Mouse (Mus musculus) neural tube, embryonic 13.5 days (tissue): ENCODE measurements around the gene Zfp385c. TPM values are rescaled to one million over a fixed set of nuclear protein-coding genes. Genes with fewer than 3 reads are reported as not detected.

ENCODE experiments used
- ATAC-seq: fragments of 200-750 bp; cut with Nextera tagmentation; 2 replicates; pipeline ENCODE4 v1.8.0; 2017; ENCODE audit warnings: low read depth, mild to moderate bottlenecking, moderate TSS enrichment, moderate library complexity
- H3K27ac ChIP-seq: fragments of 300-500 bp; sonication (generic); replicated peaks from 2 replicates; pipeline ENCODE4 v1.5.1; 2015; ENCODE audit warnings: moderate library complexity, mild to moderate bottlenecking, inconsistent platforms
- H3K27me3 ChIP-seq: fragments of 300-500 bp; sonication (generic); 2 replicates; pipeline ENCODE4 v1.6.1; 2015; ENCODE audit warnings: mild to moderate bottlenecking, inconsistent platforms
- H3K36me3 ChIP-seq: fragments of 300-500 bp; sonication (generic); 2 replicates; pipeline ENCODE4 v1.6.1; 2015; ENCODE audit warnings: mild to moderate bottlenecking, inconsistent platforms
- H3K4me1 ChIP-seq: fragments of 300-500 bp; sonication (generic); replicated peaks from 2 replicates; pipeline ENCODE4 v1.6.1; 2015; ENCODE audit warnings: inconsistent platforms
- H3K4me2 ChIP-seq: fragments of 300-500 bp; sonication (generic); 2 replicates; pipeline ENCODE4 v1.6.1; 2015; ENCODE audit warnings: inconsistent platforms, mild to moderate bottlenecking, moderate library complexity
- H3K4me3 ChIP-seq: fragments of 300-500 bp; sonication (generic); 2 replicates; pipeline ENCODE4 v1.5.1; 2015; ENCODE audit warnings: mild to moderate bottlenecking, inconsistent platforms
- H3K9ac ChIP-seq: fragments of 300-500 bp; sonication (generic); 2 replicates; pipeline ENCODE4 v1.6.1; 2015; ENCODE audit warnings: moderate library complexity, mild to moderate bottlenecking, inconsistent platforms
- H3K9me3 ChIP-seq: fragments of 300-500 bp; sonication (generic); 2 replicates; pipeline ENCODE4 v1.6.1; 2016; ENCODE audit warnings: inconsistent platforms
- WGBS: fragments of 180-500 bp; shearing (Covaris S2); methylation state at CpG from one replicate; pipeline ENCODE4 v1.1.7; 2015; 5-methylcytosine and 5-hydroxymethylcytosine counted together
- polyA plus RNA-seq: library from polyadenylated mRNA; unstranded; fragments of >200 nt; fragmentation: Nextera tagmentation; extraction: Ambion mirVana; gene quantifications from 2 replicates; pipeline ENCODE4 v1.2.1, GENCODE M21; 2015

Gene Zfp385c
- 0.10 and 0.21 TPM in 2 replicates for polyA plus RNA-seq

DNA sequence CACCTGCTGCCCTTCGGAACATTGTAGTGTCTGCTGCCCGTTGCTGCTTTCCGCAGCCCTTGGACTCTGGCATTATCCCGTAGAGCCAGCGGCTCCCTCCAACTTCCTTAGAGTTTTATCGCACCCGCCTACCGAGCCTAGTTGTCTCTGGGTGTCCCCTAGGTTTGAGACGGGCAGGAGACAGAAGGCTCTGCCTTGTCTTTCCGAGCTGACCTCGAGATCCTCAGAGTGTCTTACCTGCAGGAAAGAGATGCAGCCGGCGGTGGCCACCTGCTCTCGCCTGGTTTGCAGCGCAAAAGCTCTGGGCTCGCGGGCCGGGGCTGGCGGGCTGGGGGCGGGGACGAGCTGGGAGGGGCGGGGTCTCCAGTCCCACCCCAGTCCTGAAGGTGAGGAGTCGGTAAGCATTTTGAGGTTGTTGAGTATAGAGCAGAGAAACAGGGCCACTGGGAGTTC is at the start of gene Zfp385c:
Zfp385c (minus strand) TSS at position 292 of the 453 bp plus-strand sequence.
- H3K9ac ChIP-seq = peak within 1 kb of the TSS; percentile 54; the same call in 1 of the 2 replicates
- no peaks in the 10 kb centered on the region for H3K36me3 ChIP-seq
- WGBS = 2% methylated on average over 23 of the region's 23 CpGs
- no peak within 1 kb of the TSS for H3K27ac ChIP-seq
- H3K4me1 ChIP-seq = peaks cover 17% of the 10 kb centered on the region
- peak within 1 kb of the TSS; percentile 22 for H3K4me3 ChIP-seq
- H3K9me3 ChIP-seq = no peaks in the 10 kb centered on the region
- peaks cover 38% of the 10 kb centered on the region for H3K27me3 ChIP-seq
- ATAC-seq = no peak
- H3K4me2 ChIP-seq = peak within 1 kb of the TSS; percentile 48

DNA sequence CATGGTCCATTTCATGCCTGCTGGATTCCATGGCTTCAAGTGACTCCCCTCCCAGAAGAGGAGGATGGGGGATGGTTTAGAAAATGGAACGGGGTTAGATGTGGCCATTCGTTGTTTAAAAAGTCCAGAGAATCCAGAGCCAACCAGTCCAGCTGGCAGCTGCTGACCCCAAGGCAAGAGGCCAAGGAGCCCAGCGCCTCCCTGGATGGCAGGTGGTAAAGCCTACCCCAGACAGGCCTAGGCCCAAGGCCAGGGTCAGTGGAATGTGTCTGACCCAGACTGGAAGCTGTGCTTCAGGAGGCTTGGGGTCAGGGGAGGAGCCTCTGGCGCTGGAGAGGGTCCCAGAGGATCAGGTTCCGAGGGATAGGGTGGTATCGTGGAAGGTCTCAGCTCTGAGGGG is 49.1 kb upstream of the Zfp385c start:
- H3K9me3 ChIP-seq = no peaks in the 10 kb centered on the region
- no peak for ATAC-seq
- H3K27ac ChIP-seq = no peak overlapping the region
- no peak overlapping the region for H3K4me3 ChIP-seq
- H3K4me1 ChIP-seq = peaks cover 17% of the 10 kb centered on the region
- 77% methylated on average over 6 of the region's 6 CpGs for WGBS
- H3K27me3 ChIP-seq = peaks cover 5% of the 10 kb centered on the region; the same call in 1 of the 2 replicates
- H3K36me3 ChIP-seq = peaks cover 11% of the 10 kb centered on the region; the same call in 1 of the 2 replicates
- H3K9ac ChIP-seq = no peak overlapping the region
- H3K4me2 ChIP-seq = no peak overlapping the region

DNA sequence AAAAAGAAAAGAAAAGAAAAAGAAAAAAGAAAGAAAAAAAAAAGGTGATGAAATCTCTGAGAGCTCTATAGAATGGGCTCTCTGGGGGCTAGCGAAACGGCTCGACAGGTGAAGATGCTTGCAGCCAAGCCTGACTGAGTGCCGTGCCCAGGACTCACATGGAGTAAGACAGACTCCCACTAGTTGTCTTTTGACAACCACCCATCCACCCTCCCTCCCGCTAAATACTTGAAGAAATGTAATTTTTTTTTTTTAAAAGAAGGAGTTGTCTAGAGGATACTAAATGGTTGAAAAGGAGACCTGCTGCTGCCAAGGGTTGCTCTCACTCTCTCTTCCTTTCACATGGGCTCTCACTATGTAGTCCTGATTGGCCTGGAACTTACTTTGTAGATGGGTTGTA is 46.5 kb upstream of the Zfp385c start:
- H3K4me1 ChIP-seq = peaks cover 25% of the 10 kb centered on the region
- H3K36me3 ChIP-seq = peaks cover 14% of the 10 kb centered on the region; the same call in 1 of the 2 replicates
- H3K27ac ChIP-seq = peak overlapping the region; percentile 83
- peak overlapping the region; percentile 99 for H3K4me3 ChIP-seq
- 14% methylated on average over 5 of the region's 5 CpGs for WGBS
- peaks cover 5% of the 10 kb centered on the region; the same call in 1 of the 2 replicates for H3K27me3 ChIP-seq
- H3K9me3 ChIP-seq = no peaks in the 10 kb centered on the region
- peak overlapping the region; percentile 64 for H3K4me2 ChIP-seq
- H3K9ac ChIP-seq = peak overlapping the region; percentile 76
- ATAC-seq = peak; percentile 20; the same call in 1 of the 2 replicates

DNA sequence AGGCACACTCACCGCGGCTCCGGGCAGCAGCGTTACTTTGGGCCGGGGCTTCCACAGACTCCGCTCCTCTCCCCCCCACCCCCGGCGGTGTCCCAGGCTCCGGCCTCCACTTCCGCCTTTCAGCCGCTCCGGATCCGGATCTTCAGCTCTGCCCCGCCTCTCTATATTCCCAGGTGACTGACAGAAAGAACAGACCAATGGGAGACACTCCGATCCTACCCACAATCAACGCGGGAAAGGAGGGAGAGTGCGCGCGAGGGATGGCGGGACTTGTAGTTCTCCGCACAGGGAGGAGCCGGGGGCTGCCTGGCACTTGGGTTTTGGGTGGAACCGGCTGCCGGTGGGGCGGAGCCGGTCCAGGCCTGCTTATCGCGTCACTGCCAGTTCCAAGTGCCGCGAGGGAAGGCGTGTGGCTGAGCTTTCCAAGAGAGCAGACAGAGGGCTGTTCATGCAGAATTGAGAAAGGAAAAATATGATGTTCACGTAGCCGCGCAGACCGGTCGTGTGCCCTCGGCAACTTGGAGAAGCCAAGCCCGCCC is 45.9 kb upstream of the Zfp385c start, which contains the start of gene Rab5c:
Rab5c (minus strand) TSS at position 150 of the 539 bp plus-strand sequence.
- Histone ChIP-seq H3K27ac (peak within 1 kb of the TSS; percentile 83), H3K27me3 (peaks cover 5% of the 10 kb centered on the region; the same call in 1 of the 2 replicates), H3K4me1 (peaks cover 25% of the 10 kb centered on the region), H3K36me3 (peaks cover 15% of the 10 kb centered on the region), H3K4me2 (peak within 1 kb of the TSS; percentile 92), H3K9ac (peak within 1 kb of the TSS; percentile 96), H3K4me3 (peak within 1 kb of the TSS; percentile 99), H3K9me3 (no peaks in the 10 kb centered on the region)
- under 1% methylated on average over 38 of the region's 39 CpGs for WGBS
- peak; percentile 100 for ATAC-seq

DNA sequence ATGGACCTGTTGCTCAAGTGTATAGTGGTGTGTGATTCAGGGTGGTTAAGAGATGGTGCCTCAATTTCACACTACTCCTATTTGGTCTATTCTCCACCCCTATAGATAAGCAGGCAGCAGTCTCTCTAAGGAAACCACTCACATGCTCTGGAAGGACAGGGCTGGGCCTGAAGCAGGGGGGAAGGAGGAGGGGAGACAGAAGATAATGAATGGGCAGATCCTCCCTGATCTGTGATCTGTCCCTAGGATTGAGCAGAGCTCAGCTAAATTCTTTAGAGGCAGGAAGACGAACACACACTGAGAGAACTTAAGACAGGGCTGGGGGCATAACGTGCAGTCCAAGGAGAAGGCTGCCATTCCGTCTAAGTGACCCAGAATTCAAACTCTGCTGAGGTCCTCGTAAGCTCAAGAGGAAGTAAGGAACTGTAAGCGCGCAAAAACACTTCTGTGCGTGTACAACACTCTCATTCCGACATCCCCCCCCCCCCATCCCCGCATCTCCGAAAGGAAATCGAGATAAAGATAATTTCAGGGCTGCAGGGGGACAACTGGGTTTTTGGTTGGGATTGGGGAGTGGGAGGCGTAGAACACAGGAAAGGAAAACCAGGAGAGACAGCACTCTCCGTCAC is 45.0 kb upstream of the Zfp385c start:
- peak overlapping the region; percentile 96 for H3K9ac ChIP-seq

DNA sequence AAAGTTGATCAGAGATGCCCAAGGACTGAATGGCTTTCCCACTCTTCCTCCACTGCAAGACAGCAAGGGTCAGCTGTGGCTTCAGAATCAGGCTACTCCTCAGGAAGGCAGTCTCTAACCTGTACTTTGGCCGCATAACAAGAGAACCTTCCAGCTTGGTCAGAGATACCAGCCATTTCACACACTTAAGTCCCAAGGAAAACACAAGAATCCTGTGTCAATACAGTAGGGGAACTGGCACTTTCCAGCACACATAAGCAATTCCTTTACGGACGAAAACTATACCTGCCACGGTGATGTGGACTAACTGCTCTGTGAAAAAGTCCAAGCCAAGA is 44.5 kb upstream of the Zfp385c start:
- peak overlapping the region; percentile 99 for H3K4me3 ChIP-seq
- H3K9me3 ChIP-seq = no peaks in the 10 kb centered on the region
- H3K27me3 ChIP-seq = peaks cover 5% of the 10 kb centered on the region; the same call in 1 of the 2 replicates
- H3K27ac ChIP-seq = no peak overlapping the region
- H3K9ac ChIP-seq = peak overlapping the region; percentile 96; the same call in 1 of the 2 replicates
- H3K4me2 ChIP-seq = peak overlapping the region; percentile 92
- peaks cover 28% of the 10 kb centered on the region for H3K36me3 ChIP-seq
- 83% methylated on average over 4 of the region's 4 CpGs for WGBS
- no peak for ATAC-seq
- peaks cover 25% of the 10 kb centered on the region for H3K4me1 ChIP-seq

More for the DNA sequence above, 45.0 kb upstream of the Zfp385c start:
- Histone ChIP-seq H3K4me3 (peak overlapping the region; percentile 99), H3K4me2 (peak overlapping the region; percentile 92), H3K27ac (peak overlapping the region; percentile 56; the same call in 1 of the 2 replicates), H3K27me3 (peaks cover 5% of the 10 kb centered on the region; the same call in 1 of the 2 replicates), H3K36me3 (peaks cover 25% of the 10 kb centered on the region), H3K9me3 (no peaks in the 10 kb centered on the region), H3K4me1 (peaks cover 25% of the 10 kb centered on the region)
- no peak for ATAC-seq
- WGBS = 3% methylated on average over 13 of the region's 13 CpGs

DNA sequence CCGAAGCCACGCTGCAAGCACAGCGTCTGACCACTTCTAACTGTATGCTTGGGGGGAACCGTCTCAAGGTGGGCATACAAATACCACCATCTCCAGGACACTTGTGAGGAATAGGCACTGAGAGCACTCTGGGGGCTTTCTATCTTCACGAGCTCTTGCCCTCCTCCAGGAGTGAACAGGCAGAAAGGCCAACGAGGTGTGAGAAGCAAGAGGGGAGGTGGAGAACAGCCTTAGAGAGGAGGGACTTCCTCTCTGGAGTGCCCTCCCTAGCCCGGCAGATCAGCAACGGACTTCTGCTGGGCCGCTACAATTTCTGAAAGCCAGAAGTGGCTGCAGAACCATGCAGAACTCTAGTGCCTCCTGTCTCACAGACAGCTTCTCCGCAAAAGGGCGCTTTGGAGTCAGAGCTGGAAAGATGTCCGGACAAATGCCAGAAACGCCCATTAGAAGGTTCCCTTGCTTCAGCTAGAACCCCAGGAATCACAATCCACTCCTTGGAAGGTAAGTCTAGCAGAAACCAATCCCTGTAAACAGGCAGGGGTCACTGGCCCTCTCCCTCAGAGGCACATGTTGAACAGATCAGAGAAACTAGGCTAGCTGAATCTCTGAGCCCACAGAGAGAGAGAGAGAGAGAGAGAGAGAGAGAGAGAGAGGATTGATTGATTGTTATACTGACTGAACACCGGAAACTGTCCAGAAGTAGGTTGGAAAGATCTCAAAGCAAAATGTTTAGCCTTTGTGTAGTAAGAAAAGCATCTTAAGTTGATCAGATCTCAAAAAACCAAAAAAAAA is 43.9 kb upstream of the Zfp385c start:
- Histone ChIP-seq H3K9me3 (no peaks in the 10 kb centered on the region), H3K27me3 (peaks cover under 1% of the 10 kb centered on the region; the same call in 1 of the 2 replicates), H3K9ac (peak overlapping the region; percentile 12; the same call in 1 of the 2 replicates), H3K4me1 (peaks cover 25% of the 10 kb centered on the region), H3K27ac (no peak overlapping the region), H3K36me3 (peaks cover 22% of the 10 kb centered on the region), H3K4me3 (peak overlapping the region; percentile 99; the same call in 1 of the 2 replicates), H3K4me2 (peak overlapping the region; percentile 92; the same call in 1 of the 2 replicates)
- ATAC-seq = no peak
- WGBS = 75% methylated on average over 14 of the region's 14 CpGs

DNA sequence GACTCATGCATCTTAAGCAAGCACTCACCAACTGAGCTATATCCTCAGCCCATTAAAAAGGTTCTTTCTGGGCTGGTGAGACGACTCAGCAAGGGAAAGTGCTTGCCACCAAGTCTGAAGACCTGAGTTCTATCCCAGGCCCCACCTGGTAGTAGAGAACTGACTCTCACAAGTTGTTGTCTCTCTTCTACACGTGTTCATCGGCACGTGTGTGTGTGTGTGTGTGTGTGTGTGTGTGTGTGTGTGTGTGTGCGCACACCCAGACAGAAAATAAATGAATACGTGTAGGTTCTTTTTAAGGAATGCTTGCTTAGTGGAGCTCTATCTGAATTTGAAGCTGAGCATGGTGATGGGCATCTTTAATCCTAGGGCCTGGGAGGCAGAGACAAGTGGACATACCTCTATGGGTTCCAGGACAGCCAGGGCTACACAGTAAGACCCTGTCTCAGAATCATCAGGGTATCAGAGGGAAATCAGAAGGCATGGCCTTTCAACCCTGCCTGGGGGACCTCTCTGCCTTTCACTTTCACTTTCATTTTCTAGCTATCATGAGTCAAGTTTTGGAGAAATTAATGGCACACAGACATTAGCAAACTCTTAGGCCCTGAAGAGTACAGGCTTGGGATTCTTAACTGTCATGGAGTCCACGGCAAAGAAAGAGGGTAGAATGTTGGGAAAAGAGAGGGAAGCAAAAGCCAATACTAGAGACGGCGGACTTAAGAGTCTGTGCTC is 43.0 kb upstream of the Zfp385c start:
- no peak overlapping the region for H3K27ac ChIP-seq
- H3K27me3 ChIP-seq = no peaks in the 10 kb centered on the region
- H3K4me3 ChIP-seq = peak overlapping the region; percentile 99; the same call in 1 of the 2 replicates
- no peak for ATAC-seq
- H3K9ac ChIP-seq = 0 out of 2 replicates have a peak overlapping the region, but pooled peaks have one; percentile 12
- no peak overlapping the region for H3K4me2 ChIP-seq
- peaks cover 25% of the 10 kb centered on the region for H3K4me1 ChIP-seq
- WGBS = 94% methylated on average over 9 of the region's 9 CpGs
- peaks cover 18% of the 10 kb centered on the region for H3K36me3 ChIP-seq
- no peaks in the 10 kb centered on the region for H3K9me3 ChIP-seq

DNA sequence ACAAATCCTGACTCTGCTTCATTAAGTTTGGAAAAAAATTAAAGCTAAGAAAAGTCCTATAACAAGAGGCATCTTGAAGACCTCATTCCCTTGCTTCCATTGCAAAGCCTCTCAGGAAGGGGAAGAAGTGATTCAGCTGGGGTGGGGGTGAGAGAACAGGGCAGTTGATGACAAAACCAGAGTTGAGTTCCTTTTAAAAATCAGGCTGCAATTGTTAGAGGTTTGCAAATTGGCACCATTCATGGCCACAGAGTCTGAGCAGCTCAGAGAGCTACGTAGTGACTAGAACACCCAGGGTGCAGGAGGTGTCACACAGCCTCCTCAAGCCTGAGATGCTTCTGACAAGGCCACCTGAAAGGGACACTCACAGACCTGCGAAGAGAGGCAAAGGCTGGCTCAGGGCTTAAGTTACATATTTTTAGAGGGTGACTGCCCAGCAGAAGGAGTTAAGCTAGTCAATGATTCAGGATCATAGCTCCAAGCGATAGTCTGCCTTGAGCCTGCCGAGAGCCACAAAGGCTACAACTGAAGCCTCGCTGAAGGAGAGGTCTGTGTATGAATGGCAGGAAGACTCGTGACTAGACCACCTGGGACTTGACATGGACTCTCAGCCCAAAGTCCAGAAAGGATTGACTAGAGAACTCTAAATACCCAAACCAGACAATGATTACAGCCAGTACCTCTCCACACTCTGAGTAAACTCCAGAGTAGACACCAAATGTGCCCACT is 38.4 kb upstream of the Zfp385c start:
- ATAC-seq = no peak
- H3K4me3 ChIP-seq = no peak overlapping the region
- peaks cover 1% of the 10 kb centered on the region for H3K4me1 ChIP-seq
- no peak overlapping the region for H3K4me2 ChIP-seq
- H3K36me3 ChIP-seq = peaks cover 35% of the 10 kb centered on the region
- 93% methylated on average over 6 of the region's 6 CpGs for WGBS
- no peaks in the 10 kb centered on the region for H3K9me3 ChIP-seq
- no peak overlapping the region for H3K27ac ChIP-seq
- no peaks in the 10 kb centered on the region for H3K27me3 ChIP-seq
- H3K9ac ChIP-seq = no peak overlapping the region

DNA sequence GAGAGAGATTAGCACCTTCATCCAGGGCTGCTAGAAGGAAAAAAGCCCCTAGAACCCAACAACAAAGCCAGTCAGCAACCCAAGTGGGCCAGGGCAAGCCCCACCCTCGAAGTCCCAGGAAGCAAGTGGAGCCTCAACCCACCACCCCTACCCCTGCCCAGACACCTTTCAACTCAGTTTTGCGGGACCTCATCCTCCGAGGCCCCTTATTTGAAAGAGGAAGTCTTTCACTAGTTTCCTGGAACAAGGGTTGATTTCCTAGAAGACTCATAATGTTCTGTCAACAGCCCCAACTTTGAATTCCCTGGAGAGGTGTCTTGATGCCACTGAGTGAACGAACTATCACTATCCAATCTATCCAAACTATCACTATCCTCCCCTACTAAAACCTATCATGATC is 37.7 kb upstream of the Zfp385c start:
- WGBS = 97% methylated on average over 4 of the region's 4 CpGs
- no peaks in the 10 kb centered on the region for H3K9me3 ChIP-seq
- peaks cover 5% of the 10 kb centered on the region; the same call in 1 of the 2 replicates for H3K4me1 ChIP-seq
- no peak for ATAC-seq
- H3K36me3 ChIP-seq = peaks cover 35% of the 10 kb centered on the region
- no peak overlapping the region for H3K4me2 ChIP-seq
- H3K9ac ChIP-seq = no peak overlapping the region
- no peak overlapping the region for H3K27ac ChIP-seq
- no peaks in the 10 kb centered on the region for H3K27me3 ChIP-seq
- no peak overlapping the region for H3K4me3 ChIP-seq

DNA sequence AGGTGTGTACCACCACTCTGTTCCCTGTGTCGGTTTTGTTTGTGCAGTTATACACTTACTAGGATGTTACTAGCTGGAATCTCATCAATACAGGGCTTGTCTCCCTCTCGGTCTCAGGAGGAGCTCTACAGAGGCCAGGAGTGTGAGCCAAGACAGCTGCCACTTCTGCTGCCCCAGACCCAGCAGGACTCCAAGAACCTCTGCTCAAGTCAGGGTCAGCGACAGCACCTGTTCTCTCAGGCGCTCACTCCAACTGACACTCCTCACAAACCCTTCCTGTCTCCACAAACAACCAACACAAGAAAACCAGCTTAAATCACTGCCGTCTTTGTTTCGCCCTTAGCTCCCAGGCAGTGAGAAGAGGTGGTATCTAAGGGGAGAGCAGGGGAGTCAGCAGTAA is 36.3 kb upstream of the Zfp385c start:
- Histone ChIP-seq H3K4me3 (no peak overlapping the region), H3K4me1 (peaks cover 11% of the 10 kb centered on the region; the same call in 1 of the 2 replicates), H3K4me2 (no peak overlapping the region), H3K9me3 (no peaks in the 10 kb centered on the region), H3K9ac (no peak overlapping the region), H3K36me3 (peaks cover 35% of the 10 kb centered on the region), H3K27me3 (no peaks in the 10 kb centered on the region), H3K27ac (no peak overlapping the region)
- WGBS = 84% methylated on average over 6 of the region's 6 CpGs
- ATAC-seq = no peak
